Mouse (Mus musculus): ENCODE measurements around the gene Gstp3.
"Not testable (repeated sequence)": the region's sequence is repeated elsewhere in the genome, so short reads cannot be mapped to it uniquely, and the experiment has no call there.

The Gstp3 gene

DNA sequence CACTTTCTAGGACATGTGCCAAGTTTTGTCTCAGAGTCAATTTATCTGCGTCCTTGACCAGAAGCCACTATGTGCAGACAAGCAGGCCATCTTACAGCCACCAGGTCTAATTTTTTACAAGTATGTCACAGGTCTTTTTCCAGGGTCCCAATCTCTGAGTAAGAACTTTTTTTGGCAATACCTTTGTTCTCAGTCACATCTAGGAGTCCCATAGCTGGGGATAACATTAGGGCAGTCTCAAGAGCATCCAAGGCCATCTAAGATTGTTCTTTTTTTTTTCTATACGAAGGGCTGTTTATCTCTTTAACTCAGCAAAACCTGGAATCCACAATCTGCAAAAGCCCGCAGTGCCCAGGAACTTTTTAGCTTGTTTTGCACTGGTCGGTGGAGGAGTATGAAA, 4.0 kb upstream of the Gstp3 start:
- not testable (repeated sequence) for DNase-seq (ENCODE audit: low read depth, low spot score)

DNA sequence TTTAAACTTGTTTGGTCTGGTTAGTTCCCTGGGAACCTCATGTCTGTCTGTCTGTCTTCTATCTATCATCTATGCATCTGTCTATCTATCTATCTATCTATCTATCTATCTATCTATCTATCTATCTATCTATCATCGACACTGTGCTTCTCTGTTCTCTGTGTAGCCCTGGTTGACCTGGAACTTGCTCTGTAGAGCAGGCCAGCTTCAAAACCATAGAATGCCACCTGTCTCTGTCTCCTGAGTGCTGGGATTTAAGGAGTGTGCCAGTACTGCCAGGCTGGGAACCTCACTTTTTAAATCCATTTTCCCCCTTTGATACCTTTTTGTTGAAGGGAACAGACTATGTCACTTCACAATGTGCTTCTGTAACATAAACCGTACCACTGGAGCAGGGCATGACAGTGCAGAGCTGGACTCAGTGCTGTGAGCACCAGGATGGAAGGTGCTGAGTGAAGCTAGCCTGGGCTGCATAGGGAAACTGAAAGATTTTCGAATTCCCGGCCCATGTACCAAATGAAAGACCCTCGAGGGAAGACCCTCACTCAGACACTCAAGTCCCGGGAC, 1.6 kb upstream of the Gstp3 start:
- no peak for DNase-seq (ENCODE audit: low read depth, low spot score)

DNA sequence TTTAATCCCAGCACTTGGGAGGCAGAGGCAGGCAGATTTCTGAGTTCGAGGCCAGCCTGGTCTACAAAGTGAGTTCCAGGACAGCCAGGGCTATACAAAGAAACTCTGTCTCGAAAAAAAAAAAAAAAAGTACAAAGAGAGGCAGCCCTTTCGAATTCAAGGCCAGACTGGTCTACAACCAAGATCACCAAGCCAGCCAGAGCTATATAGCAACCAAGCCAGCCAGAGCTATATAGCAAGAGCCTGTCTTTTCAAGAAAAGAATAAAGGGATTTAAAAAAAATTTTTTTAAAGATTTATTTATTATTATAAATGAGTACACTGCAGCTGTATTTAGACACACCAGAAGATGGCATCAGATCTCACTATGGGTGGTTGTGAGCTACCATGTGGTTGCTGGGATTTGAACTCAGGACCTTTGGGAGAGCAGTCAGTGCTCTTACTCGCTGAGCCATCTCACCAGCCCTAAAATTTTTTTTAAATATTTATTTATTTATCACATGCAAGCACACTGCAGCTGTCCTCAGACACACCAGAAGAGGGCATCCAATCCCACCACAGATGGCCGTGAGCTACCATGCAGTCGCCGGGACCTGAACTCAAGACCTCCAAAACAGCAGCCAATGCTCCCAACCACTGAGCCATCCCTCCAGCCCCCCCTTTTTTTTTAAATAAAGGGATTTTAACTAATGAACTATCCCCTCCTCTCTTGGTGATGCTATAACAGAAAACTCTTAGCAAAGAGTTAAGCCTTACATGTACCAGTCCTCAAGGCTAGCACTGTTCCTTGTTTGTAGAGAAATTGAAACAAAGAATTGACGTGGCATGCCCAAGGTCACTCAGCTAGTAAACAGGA, 902 bp upstream of the Gstp3 start:
- not testable (repeated sequence) for DNase-seq (ENCODE audit: low read depth, low spot score)

DNA sequence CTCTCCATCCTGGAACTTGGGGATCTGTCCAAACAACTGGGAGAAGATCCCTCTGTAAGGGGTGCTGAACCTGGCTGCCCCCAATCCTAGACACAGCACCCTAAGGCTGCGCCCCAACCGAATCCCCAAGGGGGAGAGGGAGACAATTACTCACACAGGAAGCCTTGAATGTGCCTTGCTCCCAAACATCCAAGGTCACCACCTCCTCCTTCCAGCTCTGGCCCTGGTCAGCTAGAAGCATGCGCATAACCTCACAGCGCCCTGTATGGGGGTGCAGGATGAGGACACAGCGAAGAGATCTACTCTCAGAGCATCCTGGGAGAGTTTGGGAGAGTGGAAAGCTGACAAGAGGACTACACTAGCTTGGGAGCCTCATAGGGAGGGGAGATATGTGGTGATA, 788 bp downstream of the Gstp3 start:
- no peak for DNase-seq (ENCODE audit: low read depth, low spot score)

DNA sequence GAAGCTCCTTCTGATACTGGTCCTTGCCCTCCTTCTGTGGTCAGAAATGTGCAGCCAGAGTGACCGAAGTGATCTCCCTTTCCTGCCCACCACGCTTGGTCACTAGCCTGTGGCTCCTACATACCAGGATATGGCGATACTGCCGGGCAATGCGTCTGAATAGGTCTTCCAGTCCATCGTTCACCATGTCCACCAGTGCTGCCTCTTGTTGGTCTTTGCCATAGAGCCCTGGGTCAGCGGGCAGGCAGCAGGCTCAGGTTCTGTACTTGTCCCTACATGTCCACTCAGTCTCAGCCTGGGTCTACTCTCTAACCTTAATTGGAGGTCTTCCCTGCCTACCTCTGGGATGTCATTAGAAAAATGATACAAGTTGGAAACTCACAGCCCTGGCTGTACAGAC, 1.4 kb downstream of the Gstp3 start:
- DNase-seq (ENCODE audit: low read depth, low spot score), result no peak

DNA sequence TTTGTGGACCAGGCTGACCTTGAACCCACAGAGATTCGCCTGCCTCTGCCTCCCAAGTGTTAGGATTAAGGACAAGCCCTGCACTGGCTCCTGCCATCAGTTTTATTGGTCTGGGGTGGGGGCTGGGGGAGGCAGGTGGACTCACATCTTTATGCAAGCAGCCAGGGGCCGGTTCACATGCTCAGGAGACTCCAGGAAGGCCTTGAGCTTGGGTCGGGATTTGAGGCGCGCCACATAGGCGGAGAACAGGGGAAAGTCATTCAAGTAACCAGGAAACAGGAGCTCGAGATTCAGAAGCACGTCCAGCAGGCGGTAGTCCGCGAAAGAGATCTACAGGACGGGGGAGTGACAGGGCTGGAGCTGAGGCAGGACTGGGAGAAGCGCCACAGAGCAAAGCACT, 2.0 kb downstream of the Gstp3 start:
- no peak for DNase-seq (ENCODE audit: low read depth, low spot score)

DNA sequence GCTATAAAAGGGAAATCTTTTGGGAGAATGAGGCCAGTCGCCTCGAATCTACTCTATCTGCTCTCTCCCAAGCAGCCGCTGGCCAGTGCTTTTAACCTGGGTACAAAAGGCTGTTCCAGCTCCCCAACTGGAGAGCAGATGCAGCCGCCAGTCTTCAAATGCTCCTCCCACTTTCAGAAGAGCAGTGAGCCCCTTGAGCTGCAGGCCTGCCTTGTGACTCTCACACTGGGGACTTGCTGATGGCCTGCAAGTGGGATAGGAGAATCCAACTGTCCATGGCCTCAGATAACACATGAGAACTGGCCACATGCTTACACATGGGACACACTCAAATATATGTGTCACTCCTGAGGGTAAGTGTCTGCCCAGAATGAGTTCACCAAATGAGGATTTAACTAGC, 2.6 kb downstream of the Gstp3 start:
- DNase-seq (ENCODE audit: low read depth, low spot score), result no peak

DNA sequence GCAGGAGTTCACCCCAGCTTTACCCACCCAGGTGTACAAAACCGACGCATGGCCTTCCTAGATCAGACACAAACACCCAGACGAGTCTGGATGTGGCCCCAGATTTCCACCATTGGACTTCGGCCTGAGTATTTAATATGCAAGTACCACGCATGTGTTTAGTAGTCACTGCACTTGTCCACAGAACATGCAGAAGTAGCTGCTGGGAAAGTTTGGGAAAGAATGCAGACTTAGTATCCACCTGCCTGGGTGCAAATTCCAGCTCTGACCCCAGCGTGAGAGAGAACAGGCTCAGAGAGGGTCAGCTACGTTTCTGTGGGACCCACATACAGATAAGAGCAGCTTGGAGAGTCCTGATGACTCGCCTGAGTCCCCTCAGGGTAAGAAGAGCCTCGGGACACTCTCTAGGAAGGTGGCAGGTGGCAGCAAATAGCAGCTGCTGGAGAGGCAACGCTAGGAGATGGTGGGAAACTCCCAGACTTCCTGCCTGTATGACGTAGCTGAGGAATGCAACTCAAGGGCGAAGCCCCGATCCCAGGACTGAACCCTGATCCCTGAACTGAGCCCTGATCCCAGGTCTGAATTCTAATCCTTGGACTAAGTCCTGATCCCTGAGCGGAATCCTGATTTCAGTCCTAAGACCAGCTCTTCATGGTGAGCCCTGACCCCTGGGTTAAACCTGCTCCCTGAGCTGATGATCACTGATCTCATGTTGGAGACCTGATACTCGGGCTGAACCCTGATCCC, 3.2 kb downstream of the Gstp3 start:
- DNase-seq (ENCODE audit: low read depth, low spot score), result no peak

DNA sequence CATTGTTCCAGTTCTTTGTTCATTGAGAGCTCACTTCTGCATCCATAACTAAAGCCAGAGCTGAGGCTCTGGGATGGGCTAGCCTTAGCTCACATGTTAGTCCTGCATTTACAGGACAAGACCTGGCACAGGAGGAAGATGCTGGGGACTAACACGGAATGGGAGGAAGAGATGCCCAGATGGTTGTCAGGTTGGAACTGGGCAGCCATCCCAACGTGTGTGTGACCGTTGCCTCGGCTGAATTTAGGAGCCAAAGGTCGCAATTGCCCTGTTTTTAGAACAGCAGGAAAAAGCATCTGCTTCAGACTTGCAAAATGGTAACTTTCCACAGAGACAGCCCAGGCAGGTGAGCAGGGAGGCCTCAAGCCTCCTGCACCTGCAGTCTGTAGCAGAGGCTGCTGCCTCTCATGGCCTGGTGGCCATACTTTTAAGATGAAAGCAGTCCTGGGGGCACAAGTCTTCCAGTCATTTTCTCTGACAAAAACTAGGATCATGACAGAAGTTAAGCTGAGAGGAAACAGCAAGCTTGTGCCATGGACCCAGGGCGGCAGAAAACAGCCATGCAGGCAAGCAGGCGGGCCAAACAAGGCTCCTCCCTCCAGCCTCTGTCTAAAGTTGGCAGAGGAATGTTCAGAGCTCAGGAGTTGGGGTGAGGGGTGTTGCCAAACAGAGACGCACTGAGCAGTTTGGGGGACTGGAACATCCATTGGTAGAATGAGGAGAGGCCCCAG, 4.0 kb downstream of the Gstp3 start:
- no peak for DNase-seq (ENCODE audit: low read depth, low spot score)

DNA sequence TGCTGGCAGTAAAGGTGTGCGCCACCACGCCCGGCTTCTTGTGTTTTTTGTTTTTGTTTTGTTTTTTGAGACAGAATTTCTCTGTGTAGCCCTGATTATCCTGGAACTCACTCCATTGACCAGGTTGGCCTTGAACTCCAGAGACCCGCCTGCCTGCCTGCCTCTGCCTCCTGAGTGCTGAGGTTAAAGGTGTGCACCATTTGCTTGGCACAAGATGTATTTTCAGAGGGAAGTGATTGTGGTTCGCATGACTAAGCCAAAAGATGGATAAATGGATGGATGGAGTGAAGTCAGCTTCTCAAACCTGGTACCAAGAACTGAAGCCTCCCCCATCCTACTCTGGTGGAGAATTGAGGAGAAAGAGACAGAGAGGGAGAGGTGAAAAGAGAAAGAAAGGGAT, 4.8 kb downstream of the Gstp3 start:
- no peak for DNase-seq (ENCODE audit: low read depth, low spot score)

DNA sequence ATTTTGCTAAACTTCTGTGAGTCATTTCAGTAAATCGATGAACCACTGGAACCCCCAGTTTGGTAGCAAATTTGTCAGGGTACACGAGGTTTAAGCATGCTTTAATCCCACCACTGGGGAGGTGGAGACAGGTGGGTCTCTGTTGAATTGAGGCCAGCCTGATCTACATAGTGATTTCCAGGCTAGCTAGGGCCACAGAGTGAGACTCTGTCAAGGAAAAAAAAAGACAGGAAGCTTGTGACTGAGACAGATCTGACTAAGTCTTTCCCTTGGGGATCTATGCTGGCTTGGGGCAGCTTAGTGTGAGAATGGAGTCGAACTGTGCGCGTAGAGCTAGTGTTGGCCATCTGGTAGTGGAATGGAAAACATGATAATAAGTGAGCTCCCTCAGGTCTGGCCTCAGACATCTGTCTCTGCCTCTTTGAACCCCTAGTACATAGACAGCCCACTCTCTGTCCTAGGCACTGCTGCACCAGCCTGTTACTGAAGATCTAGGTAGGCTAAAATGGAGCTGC, 6.8 kb downstream of the Gstp3 start:
- DNase-seq (ENCODE audit: low read depth, low spot score), result no peak

DNA sequence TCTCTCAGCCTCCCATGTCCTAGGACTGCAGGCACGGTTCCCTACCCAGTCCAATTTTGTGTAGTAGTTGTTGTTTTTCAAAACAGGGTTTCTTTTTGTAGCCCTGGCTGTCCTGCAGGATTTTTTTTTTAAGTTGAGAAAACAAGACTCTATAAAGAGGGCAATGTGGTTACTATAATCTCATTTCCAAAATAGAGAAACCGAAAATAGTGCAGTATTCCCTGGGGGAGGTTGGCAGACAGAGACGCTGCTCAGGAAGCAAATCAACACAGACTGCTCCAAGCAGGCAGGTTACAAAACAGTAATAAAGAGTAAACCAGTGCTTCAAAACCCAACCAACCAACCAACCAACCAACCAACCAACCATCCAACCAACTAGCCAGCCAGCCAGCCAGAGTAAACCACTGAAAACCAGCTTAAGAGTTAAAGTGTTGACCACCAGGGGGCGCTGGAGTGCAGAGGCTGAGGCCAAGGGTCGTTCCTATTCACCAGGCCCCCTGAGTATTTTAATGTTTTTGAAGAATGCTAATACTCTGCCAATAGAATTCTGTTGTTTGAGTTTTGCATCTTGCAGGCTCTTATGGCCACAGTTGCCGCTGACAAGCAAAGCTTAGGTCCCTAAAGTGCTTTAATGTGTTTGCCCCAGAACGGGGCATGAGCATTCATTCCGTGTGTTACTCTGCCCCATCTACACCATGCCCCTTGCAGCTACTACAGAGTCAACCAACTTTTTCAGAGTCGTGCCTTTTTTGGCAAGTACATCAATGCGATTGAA, 7.4 kb downstream of the Gstp3 start:
- DNase-seq (ENCODE audit: low read depth, low spot score), result no peak

DNA sequence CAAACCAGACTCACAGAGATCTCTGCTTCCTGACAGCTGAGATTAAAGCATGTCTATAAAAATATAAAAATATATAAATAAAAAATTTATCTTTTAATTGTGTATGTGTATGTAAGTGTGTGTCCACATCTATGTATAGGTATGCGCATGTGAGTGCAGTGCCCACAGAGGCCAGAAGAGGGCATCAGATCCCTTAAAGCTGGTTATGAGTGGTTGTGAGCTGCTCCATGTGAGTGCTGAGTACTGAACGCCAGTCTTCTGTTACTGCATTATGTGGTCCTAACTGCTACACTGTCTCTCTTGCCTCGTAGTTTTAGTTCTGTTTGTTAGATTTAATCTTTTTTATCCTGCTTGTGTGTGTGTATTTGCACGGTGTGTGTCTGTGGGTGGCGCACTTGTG, 8.4 kb downstream of the Gstp3 start:
- no peak for DNase-seq (ENCODE audit: low read depth, low spot score)

DNA sequence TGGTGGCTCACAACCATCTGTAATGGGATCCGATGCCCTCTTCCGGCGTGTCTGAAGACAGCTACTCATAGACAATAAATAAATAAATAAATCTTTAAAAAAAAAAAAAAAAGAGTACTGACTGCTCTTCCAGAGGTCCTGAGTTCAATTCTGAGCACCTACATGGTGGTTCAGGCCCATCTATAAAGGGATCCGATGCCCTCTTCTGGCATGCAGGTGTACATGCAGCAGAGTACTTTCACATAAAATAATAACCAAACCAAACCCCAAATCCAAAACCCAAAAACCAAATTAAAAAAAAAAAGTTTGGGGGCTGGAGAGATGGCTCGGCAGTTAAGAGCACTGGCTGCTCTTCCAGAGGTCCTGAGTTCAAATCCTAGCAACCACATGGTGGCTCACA, 10.3 kb downstream of the Gstp3 start:
- DNase-seq (ENCODE audit: low read depth, low spot score), result not testable (repeated sequence)

DNA sequence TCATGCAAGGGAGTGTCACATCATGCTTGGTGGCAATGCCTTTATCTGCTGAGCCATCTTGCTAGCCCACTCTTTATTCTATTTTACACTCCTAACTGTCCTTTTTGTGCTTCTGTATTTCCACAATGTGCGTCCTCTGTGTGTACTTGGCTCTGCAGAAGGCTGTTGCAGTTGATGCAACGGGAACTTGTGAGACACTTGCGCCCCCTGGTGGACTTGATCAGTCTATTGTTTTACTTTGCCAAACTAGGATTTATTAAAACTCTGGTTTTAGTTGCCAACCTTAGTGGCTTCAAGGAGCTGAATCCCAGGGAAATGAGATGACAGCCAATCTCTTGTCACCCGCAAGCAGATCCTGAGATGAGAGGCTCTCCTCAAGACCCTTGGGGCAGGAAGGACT, 11.5 kb downstream of the Gstp3 start:
- peak; percentile 80 for DNase-seq (ENCODE audit: low read depth, low spot score)

DNA sequence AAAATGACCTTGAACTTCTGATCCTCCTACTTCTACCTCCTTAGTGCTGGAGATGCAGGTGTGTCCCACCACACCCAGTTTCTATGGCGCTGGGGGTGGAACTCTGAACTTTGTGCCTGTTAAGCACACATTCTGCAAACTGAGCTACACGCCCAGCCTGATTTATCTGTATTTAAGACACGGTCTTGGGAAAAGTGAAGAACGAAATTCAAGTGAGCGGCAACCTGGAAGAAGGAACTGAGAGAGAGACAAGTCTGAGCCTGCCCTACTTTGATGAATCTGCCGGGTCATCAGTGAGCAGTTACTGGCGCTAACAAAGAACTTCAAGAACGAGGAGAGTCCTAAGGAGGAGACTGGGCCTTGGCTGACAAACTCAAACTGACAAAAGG, 12.5 kb downstream of the Gstp3 start:
- peak; percentile 66 for DNase-seq (ENCODE audit: low read depth, low spot score)

DNA sequence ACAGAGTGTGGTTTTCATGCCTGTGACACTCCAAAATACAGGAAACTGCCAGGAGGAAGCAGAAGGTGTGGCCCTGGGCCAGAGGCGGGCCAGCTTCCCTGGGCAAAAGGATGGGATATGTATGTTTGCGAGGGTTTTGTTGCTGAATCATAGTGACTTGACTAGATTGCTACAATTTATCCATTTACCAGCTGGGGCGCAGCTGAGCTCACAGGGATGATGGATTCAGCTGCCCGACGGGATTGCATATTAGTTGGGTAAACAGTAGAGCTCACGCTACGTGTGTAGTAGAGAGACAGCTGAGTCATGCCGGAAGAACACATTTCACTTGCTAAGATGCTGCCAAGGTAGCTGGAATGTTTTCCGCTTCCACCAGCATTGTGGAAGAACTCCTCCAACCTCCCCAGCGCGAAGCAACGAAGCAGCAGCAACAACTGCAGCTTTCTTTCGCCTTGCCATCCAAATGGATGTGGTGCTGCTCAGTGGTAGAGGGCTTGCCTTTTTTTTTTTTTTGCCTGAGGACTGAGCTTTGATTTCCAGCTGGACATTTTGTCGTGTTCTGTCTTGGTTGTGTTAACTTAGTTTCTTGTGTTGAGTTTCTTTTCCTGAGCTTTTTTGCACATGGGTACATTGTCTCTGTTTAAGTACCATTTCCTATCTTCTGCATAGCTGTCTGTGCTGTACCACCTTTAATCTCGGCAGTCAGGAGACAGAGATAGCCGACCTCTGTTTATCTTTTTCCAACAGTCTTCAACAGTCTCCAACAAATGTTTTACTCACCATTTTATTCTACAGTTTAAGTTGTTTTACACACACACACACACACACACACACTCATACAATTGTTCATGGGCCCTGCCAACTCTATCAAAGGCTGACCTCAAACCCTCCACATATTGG, 13.2 kb downstream of the Gstp3 start, which contains the start of gene Gstp2:
Gstp2 (minus strand) TSS at position 58 of the 900 bp plus-strand sequence.
- peak; percentile 78 for DNase-seq (ENCODE audit: low read depth, low spot score)

DNA sequence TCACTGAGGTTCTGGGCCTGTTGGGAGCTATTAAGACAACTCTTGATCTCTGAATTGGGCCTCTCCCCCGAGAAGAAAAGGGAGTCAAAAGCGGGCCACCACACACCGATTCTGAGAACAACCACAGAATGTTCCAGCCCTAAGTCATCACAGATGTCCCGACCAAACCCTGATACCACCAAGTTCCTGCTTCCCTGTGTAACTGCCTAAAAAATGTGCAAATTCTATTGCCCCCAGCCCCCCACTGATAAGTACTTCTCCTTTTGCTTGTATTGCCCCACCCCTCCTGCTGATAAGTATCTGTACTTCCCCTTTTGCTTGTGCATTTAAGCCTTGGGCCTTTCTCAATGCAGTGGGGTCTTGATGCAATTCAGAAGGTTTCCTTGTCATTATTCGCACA, 15.3 kb downstream of the Gstp3 start:
- not testable (repeated sequence) for DNase-seq (ENCODE audit: low read depth, low spot score)

DNA sequence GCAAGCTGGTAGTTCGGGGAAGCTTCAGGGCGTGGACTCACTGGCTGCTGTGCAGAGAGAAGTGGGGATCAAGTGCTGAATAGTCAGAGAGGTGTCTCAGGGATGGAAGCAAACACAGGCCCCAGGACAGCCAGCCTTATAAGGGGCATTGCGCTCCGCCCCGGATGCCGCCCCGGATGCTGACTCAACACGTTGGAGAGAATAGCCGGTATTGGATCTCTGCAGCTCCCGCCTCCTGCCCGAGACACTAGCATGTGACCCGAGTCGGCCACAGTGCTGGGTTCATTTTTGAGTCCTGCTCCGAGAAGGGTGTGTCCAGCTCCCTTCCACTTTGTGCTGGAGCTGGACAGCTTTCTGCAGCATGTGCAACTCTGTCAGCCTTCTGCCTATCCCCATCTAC, 17.2 kb downstream of the Gstp3 start:
- DNase-seq (ENCODE audit: low read depth, low spot score), result no peak

DNA sequence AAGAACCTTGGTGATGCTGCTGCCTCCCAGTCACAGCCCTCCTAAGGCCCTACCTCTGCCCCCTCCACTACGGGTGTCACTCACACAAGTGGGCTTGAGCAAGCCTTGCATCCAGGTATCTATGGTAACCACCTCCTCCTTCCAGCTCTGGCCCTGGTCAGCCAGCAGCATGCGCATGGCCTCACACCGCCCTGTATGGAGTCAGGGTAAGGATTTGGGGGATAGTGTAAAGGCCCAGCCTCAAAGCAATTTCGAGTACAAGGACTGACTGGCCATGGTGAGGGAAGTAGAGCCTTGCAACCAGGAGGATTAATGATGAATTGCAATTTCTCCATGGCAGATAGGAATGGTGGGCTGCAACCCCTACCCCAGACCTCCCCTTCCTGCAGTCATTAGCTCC, 17.9 kb downstream of the Gstp3 start:
- not testable (repeated sequence) for DNase-seq (ENCODE audit: low read depth, low spot score)
